Comparison of ENCODE assay signal across 7 mouse cellular contexts in the genomic region with DNA sequence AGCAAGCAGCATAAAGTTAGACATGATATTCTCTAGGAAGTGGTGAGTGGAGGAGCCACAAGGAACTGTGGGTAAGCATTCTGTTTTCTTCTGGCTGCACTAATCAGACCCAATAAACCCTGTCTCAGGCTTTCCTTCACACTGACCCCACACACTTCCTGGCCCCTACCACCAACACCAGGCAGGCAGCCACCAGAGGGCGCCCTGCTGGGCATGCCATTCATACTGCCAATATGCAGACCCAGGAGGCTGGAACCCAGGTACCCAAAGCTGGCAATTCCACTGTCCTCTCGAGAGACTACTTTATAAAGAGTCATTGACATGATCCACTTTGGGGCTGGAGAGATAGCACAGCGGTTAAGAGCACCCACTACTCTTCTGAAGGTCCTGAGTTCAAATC. TPM values are rescaled to one million over a fixed set of nuclear protein-coding genes. Genes with fewer than 3 reads are reported as not detected.
DNase-seq lines count a peak whose midpoint lies in the region; ATAC-seq and TF ChIP-seq lines count a peak whose summit lies in the region.

No protein-coding gene starts in this region.

- DNase-seq in kidney, adult 2 months = peak; percentile 52
- DNase-seq in R1 (ENCODE audit: low read depth, low spot score) = peak; percentile 39
- no peak for DNase-seq in lung, postnatal 0 days (ENCODE audit: low spot score)
- peak; percentile 36 to 46 for DNase-seq in thymus, adult 18-20 months

- H3K4me3 ChIP-seq in kidney, adult 2 months (ENCODE audit: insufficient read depth, low read depth, low read length) = no peak overlapping the region
- H3K4me3 ChIP-seq in kidney, embryonic 16.5 days (ENCODE audit: low read length) = no peak overlapping the region
- no peak overlapping the region for H3K4me3 ChIP-seq in E14TG2a.4 (replicated peaks; ENCODE audit: low read length)
- no peak overlapping the region for H3K4me3 ChIP-seq in embryonic fibroblast, embryonic 13.5 days (ENCODE audit: insufficient read depth, low read length)
- no peak overlapping the region for H3K4me3 ChIP-seq in lung, postnatal 0 days (ENCODE audit: low read depth, low read length)

- no peaks in the 10 kb centered on the region for H3K36me3 ChIP-seq in kidney, adult 2 months (ENCODE audit: control insufficient read depth, insufficient read depth, low read length)
- H3K36me3 ChIP-seq in kidney, embryonic 16.5 days (ENCODE audit: insufficient read depth, low read length) = peaks cover 41% of the 10 kb centered on the region
- peaks cover 89% of the 10 kb centered on the region for H3K36me3 ChIP-seq in E14TG2a.4 (ENCODE audit: insufficient read depth, low read length)
- peaks cover 16% of the 10 kb centered on the region; the same call in 1 of the 2 replicates for H3K36me3 ChIP-seq in lung, postnatal 0 days (ENCODE audit: insufficient read depth, low read length)

- no peak for TF ChIP-seq EP300 in lung, postnatal 0 days (IDR thresholded peaks at IDR 0.05)

- H3K9me3 ChIP-seq in kidney, embryonic 16.5 days (ENCODE audit: low read length) = no peaks in the 10 kb centered on the region
- no peaks in the 10 kb centered on the region for H3K9me3 ChIP-seq in E14TG2a.4 (ENCODE audit: low read length)
- H3K9me3 ChIP-seq in lung, postnatal 0 days (ENCODE audit: low read length) = no peaks in the 10 kb centered on the region

- peak; percentile 57 for TF ChIP-seq CTCF in kidney, adult 2 months (conservative IDR thresholded peaks at IDR 0.05; ENCODE audit: insufficient read depth, insufficient read length, low read depth, low read length)
- peak; percentile 70 for TF ChIP-seq CTCF in E14TG2a.4 (conservative IDR thresholded peaks at IDR 0.05; ENCODE audit: low read length)
- TF ChIP-seq CTCF in embryonic fibroblast, embryonic 13.5 days (IDR thresholded peaks at IDR 0.05; ENCODE audit: borderline replicate concordance, insufficient read depth, low read length) = peak; percentile 55; the same call in 1 of the 2 replicates
- peak; percentile 76 for TF ChIP-seq CTCF in lung, postnatal 0 days (IDR thresholded peaks at IDR 0.05)

- H3K4me2 ChIP-seq in kidney, embryonic 16.5 days (replicated peaks; ENCODE audit: low read depth, low read length) = no peak overlapping the region
- H3K4me2 ChIP-seq in lung, postnatal 0 days (replicated peaks; ENCODE audit: low read depth, low read length) = no peak overlapping the region

- no peak for TF ChIP-seq POLR2A in kidney, adult 2 months (IDR thresholded peaks at IDR 0.05; ENCODE audit: low read depth, low read length)
- TF ChIP-seq POLR2A in embryonic fibroblast, embryonic 13.5 days (IDR thresholded peaks at IDR 0.05; ENCODE audit: low read depth, low read length) = no peak

- no peaks in the 10 kb centered on the region for H3K27me3 ChIP-seq in kidney, adult 2 months (replicated peaks; ENCODE audit: control insufficient read depth, insufficient read depth, low read length)
- no peaks in the 10 kb centered on the region for H3K27me3 ChIP-seq in kidney, embryonic 16.5 days (ENCODE audit: insufficient read depth, low read length)
- no peaks in the 10 kb centered on the region for H3K27me3 ChIP-seq in E14TG2a.4 (ENCODE audit: insufficient read depth, low read length)
- H3K27me3 ChIP-seq in lung, postnatal 0 days (replicated peaks; ENCODE audit: insufficient read depth, low read length) = no peaks in the 10 kb centered on the region

- ATAC-seq in kidney, embryonic 16.5 days (ENCODE audit: low FRiP score, low TSS enrichment) = no peak
- no peak for ATAC-seq in lung, postnatal 0 days

- no peaks in the 10 kb centered on the region for H3K4me1 ChIP-seq in kidney, adult 2 months (ENCODE audit: control insufficient read depth, insufficient read depth, low read length)
- H3K4me1 ChIP-seq in kidney, embryonic 16.5 days (ENCODE audit: insufficient read depth, low read length) = no peaks in the 10 kb centered on the region
- H3K4me1 ChIP-seq in E14TG2a.4 (replicated peaks; ENCODE audit: low read depth, low read length) = 0 out of 2 replicates have a peak, but pooled peaks cover 5% of the 10 kb centered on the region
- no peaks in the 10 kb centered on the region for H3K4me1 ChIP-seq in embryonic fibroblast, embryonic 13.5 days (ENCODE audit: control insufficient read depth, insufficient read depth, low read length)
- H3K4me1 ChIP-seq in lung, postnatal 0 days (ENCODE audit: insufficient read depth, low read depth, low read length) = no peaks in the 10 kb centered on the region

- no peak overlapping the region for H3K9ac ChIP-seq in kidney, embryonic 16.5 days (replicated peaks; ENCODE audit: low read length)
- no peak overlapping the region for H3K9ac ChIP-seq in lung, postnatal 0 days (replicated peaks; ENCODE audit: low read depth)

- WGBS in kidney, adult 2 months = 67% methylated on average over 3 of the region's 3 CpGs
- WGBS in kidney, embryonic 16.5 days = 64% methylated on average over 3 of the region's 3 CpGs
- 55% methylated on average over 3 of the region's 3 CpGs for WGBS in lung, postnatal 0 days

- H3K27ac ChIP-seq in kidney, adult 2 months (ENCODE audit: insufficient read depth, low read depth, low read length) = no peak overlapping the region
- H3K27ac ChIP-seq in kidney, embryonic 16.5 days (ENCODE audit: low read length) = no peak overlapping the region
- H3K27ac ChIP-seq in embryonic fibroblast, embryonic 13.5 days (ENCODE audit: insufficient read depth, low read length) = no peak overlapping the region
- no peak overlapping the region for H3K27ac ChIP-seq in lung, postnatal 0 days (ENCODE audit: low read length)

RNA-seq across cellular contexts. Expression of gene Tarbp1, which starts 14.6 kb away (rescaled TPM):
- 2.7 and 3.2 TPM in 2 replicates for polyA plus RNA-seq in kidney, adult 2 months (2012; rRNA removed)
- 3.1 and 3.3 TPM in 2 replicates for polyA plus RNA-seq in kidney, embryonic 16.5 days (2015; fragmentation: Nextera tagmentation; extraction: Ambion mirVana)
- 4.9 and 6.0 TPM in 2 replicates for polyA plus RNA-seq in embryonic fibroblast, embryonic 13.5 days (2011; ENCODE audit: insufficient read length, low read depth, missing spikeins)
- 1.1 and 1.2 TPM in 2 replicates for polyA plus RNA-seq in lung, postnatal 0 days (2015; fragmentation: Nextera tagmentation; extraction: Ambion mirVana)

RNA-seq across cellular contexts. Expression of gene Coa6, which starts 38.0 kb away (rescaled TPM):
- polyA plus RNA-seq in kidney, adult 2 months (2012; rRNA removed) = 87.6 and 128 TPM in 2 replicates
- polyA plus RNA-seq in kidney, embryonic 16.5 days (2015; fragmentation: Nextera tagmentation; extraction: Ambion mirVana) = 45.8 and 53.9 TPM in 2 replicates
- 10.4 and 15.3 TPM in 2 replicates for polyA plus RNA-seq in embryonic fibroblast, embryonic 13.5 days (2011; ENCODE audit: insufficient read length, low read depth, missing spikeins)
- 53.4 and 53.5 TPM in 2 replicates for polyA plus RNA-seq in lung, postnatal 0 days (2015; fragmentation: Nextera tagmentation; extraction: Ambion mirVana)
